Mouse (Mus musculus): Measurements from ENCODE around the gene Slc39a3. TPM values are rescaled to one million over a fixed set of nuclear protein-coding genes. Genes with fewer than 3 reads are reported as not detected.
"Not testable (repeated sequence)": the region's sequence is repeated elsewhere in the genome, so short reads cannot be mapped to it uniquely, and the experiment has no call there.

Gene Slc39a3
- polyA plus RNA-seq, 1 experiment = 37.5 TPM

- TF ChIP-seq POLR2A (IDR thresholded peaks at IDR 0.05; ENCODE audit: low read depth, low read length) = no peak
- TF ChIP-seq CTCF (conservative IDR thresholded peaks at IDR 0.05; ENCODE audit: insufficient read depth, insufficient read length, low read depth, low read length) = no peak
- Histone ChIP-seq H3K27ac (ENCODE audit: insufficient read depth, low read depth, low read length) (no peak overlapping the region), H3K27me3 (replicated peaks; ENCODE audit: control insufficient read depth, insufficient read depth, low read length) (no peaks in the 10 kb centered on the region), H3K4me3 (ENCODE audit: insufficient read depth, low read depth, low read length) (no peak overlapping the region), H3K4me1 (ENCODE audit: control insufficient read depth, insufficient read depth, low read length) (peaks cover 6% of the 10 kb centered on the region; the same call in 1 of the 2 replicates), H3K36me3 (ENCODE audit: control insufficient read depth, insufficient read depth, low read length) (no peaks in the 10 kb centered on the region)
- 52% methylated on average over 7 of the region's 7 CpGs for WGBS
- DNase-seq = no peak
These were observed 46.8 kb downstream of the Slc39a3 start for GRCm38 (mm10) chr10:80990406-80990805.

- H3K36me3 ChIP-seq (ENCODE audit: control insufficient read depth, insufficient read depth, low read length); H3K27me3 ChIP-seq (replicated peaks; ENCODE audit: control insufficient read depth, insufficient read depth, low read length); H3K4me1 ChIP-seq (ENCODE audit: control insufficient read depth, insufficient read depth, low read length); DNase-seq; H3K4me3 ChIP-seq (ENCODE audit: insufficient read depth, low read depth, low read length); H3K27ac ChIP-seq (ENCODE audit: insufficient read depth, low read depth, low read length): not testable (repeated sequence)
- WGBS = 46% methylated on average over 4 of the region's 4 CpGs
These were observed 47.4 kb downstream of the Slc39a3 start for GRCm38 (mm10) chr10:80989854-80990253.

- TF ChIP-seq POLR2A (IDR thresholded peaks at IDR 0.05; ENCODE audit: low read depth, low read length) (no peak), CTCF (conservative IDR thresholded peaks at IDR 0.05; ENCODE audit: insufficient read depth, insufficient read length, low read depth, low read length) (no peak)
- H3K4me3 ChIP-seq (ENCODE audit: insufficient read depth, low read depth, low read length) = no peak overlapping the region
- no peak overlapping the region for H3K27ac ChIP-seq (ENCODE audit: insufficient read depth, low read depth, low read length)
- no peaks in the 10 kb centered on the region for H3K27me3 ChIP-seq (replicated peaks; ENCODE audit: control insufficient read depth, insufficient read depth, low read length)
- 66% methylated on average over 6 of the region's 6 CpGs for WGBS
- peaks cover 6% of the 10 kb centered on the region; the same call in 1 of the 2 replicates for H3K4me1 ChIP-seq (ENCODE audit: control insufficient read depth, insufficient read depth, low read length)
- H3K36me3 ChIP-seq (ENCODE audit: control insufficient read depth, insufficient read depth, low read length) = no peaks in the 10 kb centered on the region
- DNase-seq = no peak
These were observed 47.8 kb downstream of the Slc39a3 start for GRCm38 (mm10) chr10:80989446-80989845.

- 14% methylated on average over 10 of the region's 10 CpGs for WGBS
- Histone ChIP-seq H3K36me3 (ENCODE audit: control insufficient read depth, insufficient read depth, low read length) (no peaks in the 10 kb centered on the region), H3K4me1 (ENCODE audit: control insufficient read depth, insufficient read depth, low read length) (peaks cover 6% of the 10 kb centered on the region; the same call in 1 of the 2 replicates), H3K27ac (ENCODE audit: insufficient read depth, low read depth, low read length) (no peak overlapping the region), H3K27me3 (replicated peaks; ENCODE audit: control insufficient read depth, insufficient read depth, low read length) (no peaks in the 10 kb centered on the region), H3K4me3 (ENCODE audit: insufficient read depth, low read depth, low read length) (no peak overlapping the region)
- no peak for TF ChIP-seq POLR2A (IDR thresholded peaks at IDR 0.05; ENCODE audit: low read depth, low read length)
- TF ChIP-seq CTCF (conservative IDR thresholded peaks at IDR 0.05; ENCODE audit: insufficient read depth, insufficient read length, low read depth, low read length) = peak; percentile 96
- DNase-seq = peak; percentile 88
These were observed 49.4 kb downstream of the Slc39a3 start for GRCm38 (mm10) chr10:80987709-80988441.

GRCm38 (mm10) chr10:80986754-80987153 is 50.5 kb downstream of the Slc39a3 start:
- WGBS = 37% methylated on average over 6 of the region's 6 CpGs
- Histone ChIP-seq H3K27ac (ENCODE audit: insufficient read depth, low read depth, low read length) (no peak overlapping the region), H3K27me3 (replicated peaks; ENCODE audit: control insufficient read depth, insufficient read depth, low read length) (no peaks in the 10 kb centered on the region), H3K36me3 (ENCODE audit: control insufficient read depth, insufficient read depth, low read length) (no peaks in the 10 kb centered on the region), H3K4me3 (ENCODE audit: insufficient read depth, low read depth, low read length) (no peak overlapping the region), H3K4me1 (ENCODE audit: control insufficient read depth, insufficient read depth, low read length) (peaks cover 6% of the 10 kb centered on the region; the same call in 1 of the 2 replicates)
- peak; percentile 66 for DNase-seq
- TF ChIP-seq CTCF (conservative IDR thresholded peaks at IDR 0.05; ENCODE audit: insufficient read depth, insufficient read length, low read depth, low read length) (no peak), POLR2A (IDR thresholded peaks at IDR 0.05; ENCODE audit: low read depth, low read length) (no peak)

- 26% methylated on average over 13 of the region's 13 CpGs for WGBS
- Histone ChIP-seq H3K4me1 (ENCODE audit: control insufficient read depth, insufficient read depth, low read length) (peaks cover 3% of the 10 kb centered on the region; the same call in 1 of the 2 replicates), H3K27ac (ENCODE audit: insufficient read depth, low read depth, low read length) (no peak overlapping the region), H3K4me3 (ENCODE audit: insufficient read depth, low read depth, low read length) (peak overlapping the region; percentile 47), H3K36me3 (ENCODE audit: control insufficient read depth, insufficient read depth, low read length) (no peaks in the 10 kb centered on the region), H3K27me3 (replicated peaks; ENCODE audit: control insufficient read depth, insufficient read depth, low read length) (no peaks in the 10 kb centered on the region)
- DNase-seq = no peak
- no peak for TF ChIP-seq POLR2A (IDR thresholded peaks at IDR 0.05; ENCODE audit: low read depth, low read length)
- no peak for TF ChIP-seq CTCF (conservative IDR thresholded peaks at IDR 0.05; ENCODE audit: insufficient read depth, insufficient read length, low read depth, low read length)
These were observed 51.1 kb downstream of the Slc39a3 start for GRCm38 (mm10) chr10:80985970-80986701.

GRCm38 (mm10) chr10:80985241-80985969 is 51.8 kb downstream of the Slc39a3 start:
- Histone ChIP-seq H3K4me3 (ENCODE audit: insufficient read depth, low read depth, low read length) (peak overlapping the region; percentile 47), H3K4me1 (ENCODE audit: control insufficient read depth, insufficient read depth, low read length) (peaks cover 3% of the 10 kb centered on the region; the same call in 1 of the 2 replicates), H3K27me3 (replicated peaks; ENCODE audit: control insufficient read depth, insufficient read depth, low read length) (no peaks in the 10 kb centered on the region), H3K36me3 (ENCODE audit: control insufficient read depth, insufficient read depth, low read length) (no peaks in the 10 kb centered on the region), H3K27ac (ENCODE audit: insufficient read depth, low read depth, low read length) (no peak overlapping the region)
- WGBS = 8% methylated on average over 37 of the region's 37 CpGs
- DNase-seq = peak; percentile 53
- TF ChIP-seq CTCF (conservative IDR thresholded peaks at IDR 0.05; ENCODE audit: insufficient read depth, insufficient read length, low read depth, low read length) = no peak
- TF ChIP-seq POLR2A (IDR thresholded peaks at IDR 0.05; ENCODE audit: low read depth, low read length) = no peak
